Mouse (Mus musculus) retina, postnatal 1 day (tissue): ENCODE measurements at regions not wholly inside any gene's neighbourhood (a gene's known extent, or its start where the extent isn't known, plus 50 kb on each side); places are given as distances from the start of the nearest gene placed in this dataset.

ENCODE experiments used
- DNase-seq: peaks from one replicate; pipeline ENCODE4 v3.0.0-alpha.2; 2012

DNA sequence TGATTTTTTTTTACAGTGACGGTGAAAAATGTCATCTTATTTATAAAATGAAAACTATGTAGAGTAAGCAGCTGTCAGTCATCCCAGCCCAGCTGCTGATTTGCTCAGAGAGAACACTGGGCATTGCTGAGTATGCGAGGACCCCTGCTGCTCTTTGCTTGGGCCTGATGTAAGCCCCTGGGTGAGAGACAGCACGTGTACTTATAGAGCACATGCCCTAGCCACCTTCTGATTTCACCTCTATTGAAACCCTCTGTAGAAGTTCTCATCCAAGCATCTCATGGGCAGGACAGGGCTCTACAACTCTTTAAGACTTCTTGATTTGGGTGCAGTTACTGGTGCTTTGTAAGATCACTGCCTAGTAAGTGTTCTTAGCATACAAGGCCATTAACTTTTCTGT is 182.2 kb downstream of the Rab11fip2 start:
- DNase-seq: no peak

- DNase-seq: peak; percentile 58
Observed at GRCm38 (mm10) chr19:59784401-59785046, 158.9 kb downstream of the Rab11fip2 start.

DNA sequence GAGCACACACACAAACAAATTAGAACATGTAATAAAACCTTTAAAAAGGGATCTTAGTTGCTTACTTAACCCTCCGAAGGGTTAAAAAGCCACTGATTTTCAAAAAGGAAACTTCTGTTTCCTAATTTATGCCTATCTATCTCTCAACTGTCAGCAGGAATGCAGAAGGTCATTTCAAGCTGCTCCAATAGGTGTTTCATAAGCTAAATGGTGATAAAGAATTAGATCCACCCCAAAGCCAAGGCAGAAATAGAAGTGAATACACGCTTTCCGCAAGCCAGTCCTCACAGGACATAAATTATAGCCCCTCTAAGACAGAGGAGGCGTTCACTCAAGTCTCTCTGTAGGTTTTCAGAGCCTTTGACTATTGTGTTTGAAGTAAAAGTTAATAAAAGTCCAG is 112.2 kb downstream of the Rab11fip2 start:
- no peak for DNase-seq

- no peak for DNase-seq
Observed at GRCm38 (mm10) chr19:59837138-59837537, 106.3 kb downstream of the Rab11fip2 start.

DNA sequence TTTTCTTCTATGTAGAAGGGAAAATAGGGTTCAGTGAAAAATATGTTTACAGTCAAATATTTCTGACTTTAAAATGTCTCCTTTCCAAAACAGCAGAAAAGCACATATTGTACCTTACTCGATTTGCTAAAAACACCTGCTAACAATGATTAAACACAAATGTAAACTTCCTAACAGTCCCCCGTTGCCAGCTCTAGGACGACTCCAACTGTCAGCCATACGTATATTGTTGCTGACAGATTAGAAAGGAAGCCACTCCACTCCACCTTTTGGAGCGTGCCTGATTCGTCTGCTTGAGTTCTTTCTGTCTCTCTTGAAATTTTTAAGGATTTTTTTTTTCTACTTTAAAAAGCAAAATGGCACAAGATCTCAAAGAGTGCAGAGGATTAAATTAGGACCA is 105.8 kb downstream of the Rab11fip2 start:
- DNase-seq: no peak

DNA sequence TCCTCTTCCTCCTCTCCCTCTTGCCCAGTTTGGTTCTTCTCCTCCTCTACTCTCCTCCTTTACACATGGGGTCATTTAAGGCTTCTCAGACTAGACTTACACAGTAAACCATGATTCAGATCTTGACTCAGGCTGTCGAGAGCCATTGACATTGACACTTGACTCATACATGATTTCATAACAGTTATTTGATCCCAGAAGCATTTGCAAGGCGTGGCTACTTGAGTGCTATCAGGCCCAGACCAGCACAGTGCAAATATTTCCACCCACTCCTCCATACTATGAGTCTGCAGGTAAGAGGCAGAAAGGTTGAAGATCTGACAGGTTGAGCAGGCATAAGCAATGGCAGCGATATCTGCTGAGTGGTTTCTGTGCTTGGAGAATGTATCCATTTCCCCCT is 99.2 kb downstream of the Rab11fip2 start:
- no peak for DNase-seq

DNA sequence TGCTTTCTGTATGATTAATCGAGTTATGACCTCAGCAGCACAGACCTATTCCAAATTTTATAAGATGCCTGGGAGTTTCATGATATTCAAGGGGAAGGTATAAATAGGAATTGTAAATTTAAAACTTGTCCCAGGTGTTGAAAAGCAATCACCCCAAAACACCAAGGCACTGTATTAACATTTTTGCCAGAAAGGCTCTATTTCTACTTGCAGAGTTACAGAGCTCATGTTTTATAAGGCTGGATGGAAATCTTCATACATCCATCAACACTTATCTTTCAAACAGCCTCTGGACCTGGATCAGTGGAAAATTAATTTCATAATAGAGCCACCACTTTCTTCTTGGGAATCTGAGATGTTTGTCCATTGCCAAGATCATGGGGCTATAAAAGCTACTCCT is 96.6 kb downstream of the Rab11fip2 start:
- DNase-seq: no peak

DNA sequence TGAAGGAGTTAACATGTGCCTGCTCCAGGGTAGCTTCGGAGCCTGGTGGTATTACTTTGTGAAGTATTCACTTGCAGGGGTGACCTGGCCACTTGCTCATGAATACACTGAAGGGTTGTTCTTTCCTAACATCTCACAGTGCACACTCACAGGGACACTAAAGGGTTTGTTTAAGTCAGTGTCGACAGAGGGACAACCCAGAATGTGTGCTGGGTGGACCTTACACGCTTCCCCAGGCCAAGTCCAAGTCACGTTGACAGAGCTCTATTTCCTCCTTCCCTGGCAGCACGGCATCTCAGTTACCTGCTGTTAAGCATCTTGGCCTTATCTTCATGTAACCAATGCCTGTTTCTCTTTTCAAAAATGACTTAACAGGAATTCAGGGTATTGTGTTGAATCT is 92.8 kb downstream of the Rab11fip2 start:
- no peak for DNase-seq

- DNase-seq: no peak
Observed at GRCm38 (mm10) chr19:59852011-59852738, 91.3 kb downstream of the Rab11fip2 start.
